Mouse (Mus musculus) naive thymus-derived CD4-positive, alpha-beta T cell, adult 2 months (primary cell): ENCODE measurements at regions not wholly inside any gene's neighbourhood (a gene's known extent, or its start where the extent isn't known, plus 50 kb on each side); places are given as distances from the start of the nearest gene placed in this dataset.
"Not testable (repeated sequence)": the region's sequence is repeated elsewhere in the genome, so short reads cannot be mapped to it uniquely, and the experiment has no call there.

Experiments used
- DNase-seq: peaks from one replicate; pipeline ENCODE4 v3.0.0-alpha.2; 2011; ENCODE audit warnings: low read depth

- DNase-seq: not testable (repeated sequence)
Observed at GRCm38 (mm10) chr12:117327086-117327485, 189.2 kb upstream of the Rapgef5 start.

- DNase-seq: peak; percentile 14
Observed at GRCm38 (mm10) chr12:117330418-117330817, 185.9 kb upstream of the Rapgef5 start.

- DNase-seq: no peak
Observed at GRCm38 (mm10) chr12:117336856-117337255, 179.4 kb upstream of the Rapgef5 start.

GRCm38 (mm10) chr12:117342321-117342720 is 174.0 kb upstream of the Rapgef5 start:
- no peak for DNase-seq

- DNase-seq: no peak
Observed at GRCm38 (mm10) chr12:117343121-117343520, 173.2 kb upstream of the Rapgef5 start.

- not testable (repeated sequence) for DNase-seq
Observed at GRCm38 (mm10) chr12:117343605-117344004, 172.7 kb upstream of the Rapgef5 start.

GRCm38 (mm10) chr12:117344266-117345087 is 171.8 kb upstream of the Rapgef5 start:
- DNase-seq: no peak

GRCm38 (mm10) chr12:117345088-117345977 is 170.9 kb upstream of the Rapgef5 start:
- DNase-seq: no peak

- no peak for DNase-seq
Observed at GRCm38 (mm10) chr12:117346091-117346490, 170.2 kb upstream of the Rapgef5 start.

- no peak for DNase-seq
Observed at GRCm38 (mm10) chr12:117347135-117347534, 169.1 kb upstream of the Rapgef5 start.

- peak; percentile 8 for DNase-seq
Observed at GRCm38 (mm10) chr12:117348516-117348915, 167.8 kb upstream of the Rapgef5 start.

GRCm38 (mm10) chr12:117351900-117352299 is 164.4 kb upstream of the Rapgef5 start:
- DNase-seq: no peak

- DNase-seq: no peak
Observed at GRCm38 (mm10) chr12:117352511-117352910, 163.8 kb upstream of the Rapgef5 start.

- DNase-seq: no peak
Observed at GRCm38 (mm10) chr12:117352938-117353337, 163.3 kb upstream of the Rapgef5 start.

GRCm38 (mm10) chr12:117357811-117358210 is 158.5 kb upstream of the Rapgef5 start:
- no peak for DNase-seq

- no peak for DNase-seq
Observed at GRCm38 (mm10) chr12:117358891-117359290, 157.4 kb upstream of the Rapgef5 start.

GRCm38 (mm10) chr12:117360215-117360614 is 156.1 kb upstream of the Rapgef5 start:
- DNase-seq: no peak

GRCm38 (mm10) chr12:117361826-117362225 is 154.5 kb upstream of the Rapgef5 start:
- no peak for DNase-seq

- not testable (repeated sequence) for DNase-seq
Observed at GRCm38 (mm10) chr12:117363457-117363856, 152.8 kb upstream of the Rapgef5 start.

GRCm38 (mm10) chr12:117365181-117365580 is 151.1 kb upstream of the Rapgef5 start:
- no peak for DNase-seq

GRCm38 (mm10) chr12:117365876-117366275 is 150.4 kb upstream of the Rapgef5 start:
- no peak for DNase-seq

- peak; percentile 13 for DNase-seq
Observed at GRCm38 (mm10) chr12:117378297-117378887, 137.9 kb upstream of the Rapgef5 start.
